Mouse (Mus musculus): Measurements from ENCODE around the gene Nkain4.

Nkain4 gene

GRCm38 (mm10) chr2:180904435-180905208 lies 49.9 kb downstream of the Nkain4 start:
- in situ Hi-C loops (cut with MboI; ENCODE audit: low pct_unique_long_range_greater_than_20kb in 1 of 2, low sequenced_read_pairs in 2 of 2, unreplicated experiment in 1 of 2), result no loop called here

- in situ Hi-C loops (cut with MboI; ENCODE audit: low pct_unique_long_range_greater_than_20kb in 1 of 2, low sequenced_read_pairs in 2 of 2, unreplicated experiment in 1 of 2), result no loop called here
These were observed 52.4 kb downstream of the Nkain4 start for GRCm38 (mm10) chr2:180902086-180902485.

GRCm38 (mm10) chr2:180897857-180898256 lies 56.6 kb downstream of the Nkain4 start:
- in situ Hi-C loops (cut with MboI; ENCODE audit: low pct_unique_long_range_greater_than_20kb in 1 of 2, low sequenced_read_pairs in 2 of 2, unreplicated experiment in 1 of 2), result loop anchor here in 1 of 2 experiments (10.0 kb wide), 1 partner anchor 113 kb away; no protein-coding TSS in a partner anchor

DNA sequence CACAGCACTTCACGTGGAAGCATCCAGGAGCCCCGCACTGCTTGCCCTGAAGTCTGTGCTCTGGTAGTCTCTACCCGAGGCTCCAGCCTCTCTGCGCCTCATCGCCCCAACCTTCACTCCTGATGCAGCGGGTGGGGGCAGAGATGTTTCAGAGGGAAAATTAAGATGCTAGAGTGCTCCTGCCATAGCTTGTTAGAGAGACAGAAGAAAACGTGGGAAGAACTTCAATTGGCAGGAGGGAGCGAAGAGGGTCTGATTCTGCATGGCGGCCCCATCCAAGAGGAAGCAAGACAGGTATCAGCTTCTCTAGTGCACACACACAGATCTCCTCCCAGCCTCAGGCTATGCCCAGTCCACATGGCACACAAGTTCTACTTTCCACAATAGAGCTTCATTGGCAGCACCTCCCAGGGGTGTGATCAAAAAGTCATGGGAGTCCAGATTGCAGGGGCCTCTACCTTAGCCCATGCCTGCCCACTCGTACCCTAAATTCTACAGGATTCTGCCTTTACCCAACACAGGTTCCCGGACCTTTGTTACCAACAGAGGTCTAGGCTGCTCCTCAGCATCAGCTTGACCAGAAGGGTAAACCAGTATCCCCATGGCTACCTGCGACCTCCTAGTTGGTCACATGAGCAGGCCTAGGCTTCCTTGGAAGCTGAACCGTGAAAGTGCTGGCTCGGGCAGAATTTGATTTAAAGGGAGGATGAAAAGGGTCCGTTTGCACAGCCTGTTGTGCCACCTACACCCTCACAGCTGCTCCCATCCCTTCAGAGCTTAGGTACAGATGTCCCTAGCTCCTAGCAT lies 57.5 kb downstream of the Nkain4 start:
- in situ Hi-C loops (cut with MboI; ENCODE audit: low pct_unique_long_range_greater_than_20kb in 1 of 2, low sequenced_read_pairs in 2 of 2, unreplicated experiment in 1 of 2), result loop anchor here in 1 of 2 experiments (10.0 kb wide), 1 partner anchor 112 kb away; no protein-coding TSS in a partner anchor

GRCm38 (mm10) chr2:180895837-180896525 lies 58.5 kb downstream of the Nkain4 start:
- in situ Hi-C loops (cut with MboI; ENCODE audit: low pct_unique_long_range_greater_than_20kb in 1 of 2, low sequenced_read_pairs in 2 of 2, unreplicated experiment in 1 of 2), result loop anchor here in 1 of 2 experiments (10.0 kb wide), 1 partner anchor 111 kb away; no protein-coding TSS in a partner anchor

GRCm38 (mm10) chr2:180895321-180895720 lies 59.2 kb downstream of the Nkain4 start:
- in situ Hi-C loops (cut with MboI; ENCODE audit: low pct_unique_long_range_greater_than_20kb in 1 of 2, low sequenced_read_pairs in 2 of 2, unreplicated experiment in 1 of 2), result loop anchor here in 1 of 2 experiments (10.0 kb wide), 1 partner anchor 111 kb away; no protein-coding TSS in a partner anchor

DNA sequence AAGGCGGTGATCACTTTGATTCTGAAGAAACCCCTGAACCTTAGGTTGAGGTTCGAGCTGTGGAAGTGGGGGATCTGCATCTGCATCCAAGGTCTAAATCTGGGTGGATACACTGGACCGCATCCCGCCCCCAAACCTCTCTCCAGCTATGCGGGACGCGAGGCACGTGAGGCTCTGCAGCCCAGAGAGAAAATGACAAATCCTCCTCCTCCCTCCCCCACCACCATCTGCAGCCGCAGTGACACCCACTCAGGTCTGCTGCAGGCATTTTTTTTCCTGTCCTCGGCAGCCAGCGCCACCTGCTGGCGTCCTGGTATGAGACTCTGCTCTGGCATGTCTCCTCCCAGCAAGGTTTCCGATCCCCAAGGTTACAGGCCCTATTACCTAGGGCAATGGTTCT lies 59.8 kb downstream of the Nkain4 start:
- in situ Hi-C loops (cut with MboI; ENCODE audit: low pct_unique_long_range_greater_than_20kb in 1 of 2, low sequenced_read_pairs in 2 of 2, unreplicated experiment in 1 of 2), result loop anchor here (5.0 to 10.0 kb wide), 2 partner anchors 107 to 110 kb away; no protein-coding TSS in a partner anchor

- in situ Hi-C loops (cut with MboI; ENCODE audit: low pct_unique_long_range_greater_than_20kb in 1 of 2, low sequenced_read_pairs in 2 of 2, unreplicated experiment in 1 of 2), result loop anchor here (5.0 to 10.0 kb wide), 2 partner anchors 107 to 109 kb away; no protein-coding TSS in a partner anchor
These were observed 60.4 kb downstream of the Nkain4 start for GRCm38 (mm10) chr2:180894029-180894623.

DNA sequence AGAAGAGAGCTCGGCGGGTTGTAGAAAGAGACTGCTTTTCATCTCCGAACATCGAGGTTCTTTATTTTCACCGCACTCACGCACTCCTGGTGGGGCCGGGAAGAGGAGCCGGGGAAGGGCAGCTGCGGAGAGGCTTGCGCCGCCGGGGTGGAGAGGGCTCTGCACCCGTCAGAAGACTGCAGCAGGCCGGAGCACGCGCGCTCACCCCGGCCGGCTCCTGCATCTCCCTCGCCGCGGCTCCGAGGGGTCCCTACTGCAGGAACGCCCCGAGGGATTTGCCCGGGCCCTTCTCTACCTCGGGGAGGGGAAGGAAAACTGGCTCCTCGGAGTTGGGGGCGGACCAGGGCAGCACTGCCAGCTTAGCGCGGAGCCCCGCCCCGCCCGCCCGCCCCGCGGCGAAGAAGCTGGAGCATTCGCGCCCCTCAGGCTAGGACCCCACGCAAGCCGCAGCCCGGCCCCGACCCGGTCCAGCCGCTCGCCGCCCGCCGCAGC lies 60.9 kb downstream of the Nkain4 start:
- in situ Hi-C loops (cut with MboI; ENCODE audit: low pct_unique_long_range_greater_than_20kb in 1 of 2, low sequenced_read_pairs in 2 of 2, unreplicated experiment in 1 of 2), result loop anchor here (5.0 to 10.0 kb wide), 2 partner anchors 106 to 109 kb away; no protein-coding TSS in a partner anchor

DNA sequence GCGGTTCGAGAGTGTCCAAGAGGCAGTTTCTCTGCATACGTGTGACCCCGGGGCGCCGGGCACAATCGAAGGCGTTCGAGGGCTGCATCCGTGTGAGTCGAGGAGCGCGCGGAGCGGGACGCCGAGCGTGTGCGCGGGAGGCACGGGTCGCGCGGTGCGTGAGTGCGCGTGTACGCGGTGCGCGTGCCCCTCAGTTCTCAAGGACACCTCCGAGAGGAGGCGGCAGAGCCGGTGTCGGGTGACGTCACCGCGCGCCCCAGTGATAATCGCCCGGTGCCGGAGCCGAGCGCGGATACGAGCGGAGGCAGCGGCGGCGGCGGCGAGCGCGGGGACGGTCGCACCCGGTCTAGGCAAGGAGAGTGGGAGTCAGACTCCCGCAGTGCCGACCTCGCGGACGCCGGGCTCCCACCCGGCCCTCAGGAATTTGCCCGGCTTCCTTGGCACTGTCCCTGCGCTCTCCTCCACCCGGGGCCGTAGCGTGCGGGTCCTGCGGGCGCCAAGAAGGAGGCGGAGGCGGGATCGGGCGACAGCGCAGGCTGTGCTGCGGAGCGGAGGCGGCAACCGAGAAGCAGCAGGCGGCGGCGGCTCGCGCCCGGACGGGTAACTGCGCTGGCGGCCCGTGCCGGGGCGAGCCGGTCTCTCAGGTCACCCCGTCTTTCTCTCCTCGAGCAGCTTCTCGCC lies 61.5 kb downstream of the Nkain4 start:
- in situ Hi-C loops (cut with MboI; ENCODE audit: low pct_unique_long_range_greater_than_20kb in 1 of 2, low sequenced_read_pairs in 2 of 2, unreplicated experiment in 1 of 2), result loop anchor here (5.0 to 10.0 kb wide), 2 partner anchors 106 to 108 kb away; no protein-coding TSS in a partner anchor

- in situ Hi-C loops (cut with MboI; ENCODE audit: low pct_unique_long_range_greater_than_20kb in 1 of 2, low sequenced_read_pairs in 2 of 2, unreplicated experiment in 1 of 2), result loop anchor here (5.0 to 10.0 kb wide), 2 partner anchors 105 to 107 kb away; no protein-coding TSS in a partner anchor
These were observed 62.6 kb downstream of the Nkain4 start for GRCm38 (mm10) chr2:180891835-180892323.

- in situ Hi-C loops (cut with MboI; ENCODE audit: low pct_unique_long_range_greater_than_20kb in 1 of 2, low sequenced_read_pairs in 2 of 2, unreplicated experiment in 1 of 2), result loop anchor here (5.0 to 10.0 kb wide), 2 partner anchors 104 to 106 kb away; no protein-coding TSS in a partner anchor
These were observed 63.2 kb downstream of the Nkain4 start for GRCm38 (mm10) chr2:180891075-180891834.

GRCm38 (mm10) chr2:180890422-180891074 lies 64.0 kb downstream of the Nkain4 start:
- in situ Hi-C loops (cut with MboI; ENCODE audit: low pct_unique_long_range_greater_than_20kb in 1 of 2, low sequenced_read_pairs in 2 of 2, unreplicated experiment in 1 of 2), result loop anchor here (5.0 to 10.0 kb wide), 2 partner anchors 103 to 106 kb away; no protein-coding TSS in a partner anchor

GRCm38 (mm10) chr2:180889921-180890280 lies 64.6 kb downstream of the Nkain4 start:
- in situ Hi-C loops (cut with MboI; ENCODE audit: low pct_unique_long_range_greater_than_20kb in 1 of 2, low sequenced_read_pairs in 2 of 2, unreplicated experiment in 1 of 2), result loop anchor here (5.0 to 10.0 kb wide), 2 partner anchors 103 to 105 kb away; no protein-coding TSS in a partner anchor

DNA sequence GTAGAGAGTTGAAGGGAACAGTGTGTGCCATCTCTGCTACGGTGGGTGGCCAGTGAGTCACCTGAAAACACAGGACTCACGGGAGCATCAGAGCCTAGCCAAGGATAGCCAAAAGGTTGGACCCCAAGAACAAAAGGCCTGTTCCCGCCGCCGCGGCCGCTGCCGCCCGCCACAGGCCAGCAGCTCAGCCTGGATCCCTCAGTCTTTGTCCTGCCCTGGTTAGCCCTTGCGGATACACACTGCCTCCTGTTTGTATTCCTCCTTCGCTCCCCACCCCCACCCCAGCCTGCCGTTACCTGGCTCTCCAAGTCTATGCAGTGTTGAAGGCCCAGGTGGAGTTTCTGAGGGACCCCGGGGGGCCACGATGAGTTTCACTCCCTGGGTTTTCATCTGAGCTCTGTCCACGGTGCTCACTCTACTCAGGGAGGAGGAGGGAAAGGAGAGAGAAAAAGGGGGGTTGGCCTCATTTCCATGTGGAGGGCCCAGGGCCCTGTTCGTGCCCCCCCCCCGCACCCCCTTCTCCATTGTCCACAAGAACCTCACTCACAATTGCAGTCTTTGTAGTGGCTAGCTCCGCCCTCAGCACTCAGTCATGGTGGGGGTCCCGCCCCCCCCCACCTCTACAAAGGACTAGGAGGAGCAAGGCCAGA lies 65.1 kb downstream of the Nkain4 start:
- in situ Hi-C loops (cut with MboI; ENCODE audit: low pct_unique_long_range_greater_than_20kb in 1 of 2, low sequenced_read_pairs in 2 of 2, unreplicated experiment in 1 of 2), result no loop called here
